16 mouse cellular contexts compared by ENCODE assay signal in genomic region chr12:51914903-51915670, GRCm38 (mm10). TPM values are rescaled to one million over a fixed set of nuclear protein-coding genes. Genes with fewer than 3 reads are reported as not detected.
DNase-seq lines count a peak whose midpoint lies in the region; ATAC-seq and TF ChIP-seq lines count a peak whose summit lies in the region.
"Had no signal": no experiment of that assay in that cellular context is flagged by ENCODE, and none has a peak within 500 bp of the region (broad histone marks: within the 10 kb centered on the region; RNA-seq: fewer than 3 reads in every experiment).

No protein-coding gene starts in this region.

- WGBS in intestine, embryonic 14.5 days: 84% methylated on average over 12 of the region's 12 CpGs
- 74% methylated on average over 12 of the region's 12 CpGs for WGBS in intestine, embryonic 15.5 days
- 39% methylated on average over 12 of the region's 12 CpGs for WGBS in small intestine, adult 2 months
- WGBS in stomach, postnatal 0 days: 67% methylated on average over 12 of the region's 12 CpGs

- no peak overlapping the region for H3K4me2 ChIP-seq in intestine, embryonic 14.5 days (ENCODE audit: low read length)
- no peak overlapping the region for H3K4me2 ChIP-seq in intestine, embryonic 15.5 days (replicated peaks)
- no peak overlapping the region for H3K4me2 ChIP-seq in stomach, postnatal 0 days (replicated peaks; ENCODE audit: low read depth)
- H3K4me2 ChIP-seq: forebrain, embryonic 13.5 days; heart, embryonic 12.5 days; hindbrain, embryonic 15.5 days had no signal

- H3K4me1 ChIP-seq in intestine, embryonic 14.5 days (replicated peaks; ENCODE audit: control insufficient read depth, insufficient read depth, low read length): no peaks in the 10 kb centered on the region
- no peaks in the 10 kb centered on the region for H3K4me1 ChIP-seq in intestine, embryonic 15.5 days (replicated peaks)
- H3K4me1 ChIP-seq in small intestine, adult 2 months (ENCODE audit: control insufficient read depth, insufficient read depth, insufficient read length, low read length): peaks cover 2% of the 10 kb centered on the region; the same call in 1 of the 2 replicates
- H3K4me1 ChIP-seq in stomach, postnatal 0 days (replicated peaks; ENCODE audit: control insufficient read depth, insufficient read depth): no peaks in the 10 kb centered on the region
- H3K4me1 ChIP-seq: embryonic facial prominence, embryonic 10.5 days; forebrain, embryonic 13.5 days; heart, embryonic 12.5 days; hindbrain, embryonic 15.5 days had no signal

- no peak overlapping the region for H3K4me3 ChIP-seq in intestine, embryonic 14.5 days (ENCODE audit: low read depth, low read length)
- H3K4me3 ChIP-seq in intestine, embryonic 15.5 days (replicated peaks): no peak overlapping the region
- H3K4me3 ChIP-seq in small intestine, adult 2 months (ENCODE audit: low read depth, low read length): no peak overlapping the region
- H3K4me3 ChIP-seq in stomach, postnatal 0 days (ENCODE audit: low read depth, low read length): no peak overlapping the region
- H3K4me3 ChIP-seq: embryonic facial prominence, embryonic 10.5 days; forebrain, embryonic 13.5 days; heart, embryonic 12.5 days; hindbrain, embryonic 15.5 days had no signal

- no peak for TF ChIP-seq CTCF in small intestine, adult 2 months (IDR thresholded peaks at IDR 0.05; ENCODE audit: extremely low read depth, insufficient read length, insufficient replicate concordance, low read depth, low read length)
- no peak for TF ChIP-seq CTCF in stomach, postnatal 0 days (IDR thresholded peaks at IDR 0.05; ENCODE audit: low read depth)

- no peak overlapping the region for H3K9ac ChIP-seq in intestine, embryonic 14.5 days (ENCODE audit: low read length)
- H3K9ac ChIP-seq in intestine, embryonic 15.5 days: no peak overlapping the region
- no peak overlapping the region for H3K9ac ChIP-seq in stomach, postnatal 0 days (ENCODE audit: low read length)
- H3K9ac ChIP-seq: forebrain, embryonic 13.5 days; forebrain, postnatal 0 days; heart, embryonic 12.5 days; hindbrain, embryonic 15.5 days had no signal

- no peak for DNase-seq in intestine, embryonic 14.5 days (ENCODE audit: low spot score)
- DNase-seq in stomach, postnatal 0 days (ENCODE audit: low spot score): peak; percentile 78
- DNase-seq in adrenal gland, postnatal 36 days: no peak
- no peak for DNase-seq in gastrocnemius, postnatal 36 days
- DNase-seq: adrenal gland, adult 2 months; adrenal gland, postnatal 25 days; cerebellum, adult 2 months; cerebellum, postnatal 10 days; forebrain, postnatal 0 days; gastrocnemius, postnatal 10 days had no signal

- TF ChIP-seq POLR2A in small intestine, adult 2 months (IDR thresholded peaks at IDR 0.05; ENCODE audit: low read depth, low read length): no peak

- TF ChIP-seq EP300 in stomach, postnatal 0 days (optimal IDR thresholded peaks at IDR 0.05): no peak

- H3K36me3 ChIP-seq in intestine, embryonic 14.5 days (ENCODE audit: control insufficient read depth, insufficient read depth, low read length): peaks cover 52% of the 10 kb centered on the region
- peaks cover 3% of the 10 kb centered on the region for H3K36me3 ChIP-seq in intestine, embryonic 15.5 days
- H3K36me3 ChIP-seq in small intestine, adult 2 months (ENCODE audit: control insufficient read depth, insufficient read depth, low read length): peaks cover 59% of the 10 kb centered on the region
- H3K36me3 ChIP-seq in stomach, postnatal 0 days (ENCODE audit: control insufficient read depth, insufficient read depth, low read length): peaks cover 4% of the 10 kb centered on the region

- H3K27me3 ChIP-seq in intestine, embryonic 14.5 days (replicated peaks; ENCODE audit: control insufficient read depth, insufficient read depth, low read length): no peaks in the 10 kb centered on the region
- no peaks in the 10 kb centered on the region for H3K27me3 ChIP-seq in intestine, embryonic 15.5 days (replicated peaks)
- H3K27me3 ChIP-seq in small intestine, adult 2 months (ENCODE audit: control insufficient read depth, insufficient read depth, low read length): no peaks in the 10 kb centered on the region
- no peaks in the 10 kb centered on the region for H3K27me3 ChIP-seq in stomach, postnatal 0 days (ENCODE audit: control insufficient read depth, insufficient read depth, low read length)
- H3K27me3 ChIP-seq: forebrain, embryonic 13.5 days; heart, embryonic 12.5 days; hindbrain, embryonic 15.5 days had no signal

- no peak overlapping the region for H3K27ac ChIP-seq in intestine, embryonic 14.5 days (ENCODE audit: low read depth)
- H3K27ac ChIP-seq in intestine, embryonic 15.5 days: peak overlapping the region; percentile 0; the same call in 1 of the 2 replicates
- H3K27ac ChIP-seq in small intestine, adult 2 months (ENCODE audit: insufficient read depth, low read depth, low read length): peak overlapping the region; percentile 70
- H3K27ac ChIP-seq in stomach, postnatal 0 days (replicated peaks): peak overlapping the region; percentile 35
- H3K27ac ChIP-seq: embryonic facial prominence, embryonic 10.5 days; forebrain, embryonic 13.5 days; hindbrain, embryonic 15.5 days had no signal

- no peaks in the 10 kb centered on the region for H3K9me3 ChIP-seq in intestine, embryonic 14.5 days (ENCODE audit: control insufficient read depth, low read length)
- H3K9me3 ChIP-seq in intestine, embryonic 15.5 days: no peaks in the 10 kb centered on the region
- H3K9me3 ChIP-seq in stomach, postnatal 0 days (ENCODE audit: control insufficient read depth, low read length): no peaks in the 10 kb centered on the region
- H3K9me3 ChIP-seq: embryonic facial prominence, embryonic 10.5 days; forebrain, embryonic 13.5 days; heart, embryonic 12.5 days; hindbrain, embryonic 15.5 days had no signal

- peak; percentile 78 for ATAC-seq in intestine, embryonic 14.5 days (replicated peaks; ENCODE audit: low FRiP score, low TSS enrichment, low read depth)
- ATAC-seq in intestine, embryonic 15.5 days: peak; percentile 97
- peak; percentile 97 for ATAC-seq in stomach, postnatal 0 days (ENCODE audit: low FRiP score, low TSS enrichment)
- ATAC-seq: forebrain, embryonic 13.5 days; forebrain, postnatal 0 days had no signal

- intact Hi-C loops in gastrocnemius, postnatal 36 days (cut with DNase I): no loop called here

RNA-seq across cellular contexts. Expression of gene Heatr5a, which starts 56.0 kb away (rescaled TPM):
- 11.9 and 15.0 TPM in 2 replicates for polyA plus RNA-seq in intestine, embryonic 14.5 days (2014; fragmentation: Nextera tagmentation; extraction: Ambion mirVana)
- polyA plus RNA-seq in intestine, embryonic 15.5 days (2015; fragmentation: Nextera tagmentation; extraction: Ambion mirVana): 8.2 and 10.2 TPM in 2 replicates
- polyA plus RNA-seq in small intestine, adult 2 months (2012; rRNA removed): 45.3 and 66.8 TPM in 2 replicates
- 4.1 and 4.5 TPM in 2 replicates for polyA plus RNA-seq in stomach, postnatal 0 days (2015; fragmentation: Nextera tagmentation; extraction: Ambion mirVana)
- total RNA-seq in adrenal gland, postnatal 36 days (2021): 10 to 100 TPM; 22.2 to 22.4 TPM
- total RNA-seq in gastrocnemius, postnatal 36 days (2021): 10 to 100 TPM; 14.5 to 15.2 TPM
